Mouse (Mus musculus): ENCODE measurements around the gene Lrg1.

GRCm38 (mm10) chr17:56092312-56092711 is 29.5 kb downstream of the Lrg1 start:
- TF ChIP-seq CTCF (IDR thresholded peaks at IDR 0.05; ENCODE audit: low read depth, low read length) (no peak), GATA1 (IDR thresholded peaks at IDR 0.05; ENCODE audit: borderline replicate concordance, low read length) (no peak), POLR2AphosphoS5 (IDR thresholded peaks at IDR 0.05; ENCODE audit: insufficient replicate concordance, low read depth, low read length) (no peak)
